Mouse (Mus musculus) kidney, adult 2 months (tissue): ENCODE results near the gene Casp4. TPM values are rescaled to one million over a fixed set of nuclear protein-coding genes. Genes with fewer than 3 reads are reported as not detected.
A peak's percentile ranks its signal among the peaks of the same experiment; 100 is the strongest.

ENCODE experiments used
- DNase-seq: peaks from one replicate; pipeline ENCODE4 v3.0.0; 2021
- H3K27ac ChIP-seq: fragments of 200-500 bp; 2 replicates; pipeline ENCODE4 v1.5.1; 2012; ENCODE audit warnings: low read depth, low read length, control low read depth, inconsistent platforms; ENCODE audit not compliant: insufficient read depth
- H3K27me3 ChIP-seq: fragments of 200-500 bp; replicated peaks from 2 replicates; pipeline ENCODE4 v1.6.1; 2012; ENCODE audit warnings: mild to moderate bottlenecking, moderate library complexity, low read length, inconsistent platforms; ENCODE audit not compliant: control insufficient read depth, insufficient read depth
- H3K36me3 ChIP-seq: fragments of 200-500 bp; 2 replicates; pipeline ENCODE4 v1.6.1; 2012; ENCODE audit warnings: mild to moderate bottlenecking, moderate library complexity, low read length, inconsistent platforms; ENCODE audit not compliant: control insufficient read depth, insufficient read depth
- H3K4me1 ChIP-seq: fragments of 200-500 bp; 2 replicates; pipeline ENCODE4 v1.6.1; 2011; ENCODE audit warnings: low read length; ENCODE audit not compliant: control insufficient read depth, insufficient read depth
- H3K4me3 ChIP-seq: fragments of 200-500 bp; 2 replicates; pipeline ENCODE4 v1.5.1; 2011; ENCODE audit warnings: mild to moderate bottlenecking, low read depth, low read length, control low read depth; ENCODE audit not compliant: insufficient read depth
- CTCF ChIP-seq: fragments of 200-500 bp; conservative IDR thresholded peaks from 2 replicates; pipeline ENCODE4 v1.5.1; 2011; ENCODE audit warnings: low read depth, mild to moderate bottlenecking, control low read depth, low read length, moderate library complexity, mixed read lengths; ENCODE audit not compliant: insufficient read depth, insufficient read length
- POLR2A ChIP-seq: fragments of 200-500 bp; IDR thresholded peaks from one replicate; pipeline ENCODE4 v1.6.1; 2011; ENCODE audit warnings: low read depth, low read length, control low read depth
- WGBS: fragments of 180-500 bp; shearing (Covaris S2); methylation state at CpG from one replicate; pipeline ENCODE4 v1.1.7; 2018; 5-methylcytosine and 5-hydroxymethylcytosine counted together
- polyA plus RNA-seq: library from polyadenylated mRNA; depleted of rRNA; stranded (reverse); fragments of >200 nt; gene quantifications from 2 replicates; pipeline ENCODE4 v1.2.3, GENCODE M21; 2012; rRNA removed

Gene Casp4
- 1.7 and 2.0 TPM in 2 replicates for polyA plus RNA-seq

DNA sequence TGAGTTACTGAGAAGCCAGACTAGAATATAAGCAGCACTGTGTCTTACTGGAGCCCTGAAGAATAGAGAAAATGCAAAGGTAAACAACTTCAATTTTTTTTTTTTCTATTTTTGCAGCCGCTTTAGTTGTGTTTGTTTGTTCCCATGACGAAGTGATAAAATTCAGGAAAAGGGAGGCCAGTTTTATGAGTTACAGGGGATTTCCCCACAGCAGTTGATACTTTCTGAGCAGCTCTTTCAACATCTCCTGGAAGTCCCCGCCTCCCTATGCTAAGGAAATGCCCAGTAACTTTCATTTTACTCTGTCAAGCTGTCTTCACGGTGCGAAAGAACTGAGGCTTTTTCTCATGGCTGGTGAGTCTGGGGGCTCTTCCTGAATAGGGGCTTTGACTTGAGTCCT, at the start of gene Casp4:
Gene Casp4 (plus strand): TSS at position 268 of the 400 bp plus-strand sequence.
- Histone ChIP-seq H3K4me1 (no peaks in the 10 kb centered on the region), H3K27me3 (no peaks in the 10 kb centered on the region), H3K27ac (no peak within 1 kb of the TSS), H3K4me3 (peak within 1 kb of the TSS; percentile 31), H3K36me3 (no peaks in the 10 kb centered on the region)
- TF ChIP-seq POLR2A (no peak), CTCF (no peak)
- peak; percentile 31 for DNase-seq
- WGBS, result 39% methylated on average over 5 of the region's 5 CpGs

DNA sequence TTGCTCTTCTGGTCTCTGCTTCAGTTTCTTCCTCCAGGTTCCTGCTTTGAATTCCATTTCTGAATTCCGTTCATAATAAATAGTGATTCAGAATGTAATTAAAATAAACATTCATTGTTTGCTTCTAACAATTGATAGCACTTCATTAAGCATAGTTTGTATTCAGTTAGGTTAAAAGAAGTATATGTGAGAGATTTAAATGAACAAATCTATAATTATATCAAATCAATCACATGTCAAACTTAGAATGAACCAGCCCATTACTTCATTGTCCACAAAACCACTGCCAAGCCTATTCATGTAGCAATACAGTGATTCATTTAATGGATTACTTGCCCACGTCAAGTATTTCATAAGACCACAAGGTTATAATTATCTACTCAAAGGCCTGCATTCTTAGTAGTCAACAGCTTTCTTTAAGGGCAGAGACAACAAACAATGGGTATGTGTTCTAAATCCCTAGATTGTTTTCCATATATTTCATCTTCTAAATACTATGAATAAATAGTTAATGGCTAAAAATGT, 44.6 kb upstream of the Casp4 start:
- no peak for TF ChIP-seq CTCF
- no peak for TF ChIP-seq POLR2A
- Histone ChIP-seq H3K4me1 (no peaks in the 10 kb centered on the region), H3K27ac (no peak overlapping the region), H3K4me3 (no peak overlapping the region), H3K27me3 (no peaks in the 10 kb centered on the region), H3K36me3 (no peaks in the 10 kb centered on the region)
- WGBS, result 82% methylated on average over 2 of the region's 2 CpGs
- DNase-seq, result no peak

DNA sequence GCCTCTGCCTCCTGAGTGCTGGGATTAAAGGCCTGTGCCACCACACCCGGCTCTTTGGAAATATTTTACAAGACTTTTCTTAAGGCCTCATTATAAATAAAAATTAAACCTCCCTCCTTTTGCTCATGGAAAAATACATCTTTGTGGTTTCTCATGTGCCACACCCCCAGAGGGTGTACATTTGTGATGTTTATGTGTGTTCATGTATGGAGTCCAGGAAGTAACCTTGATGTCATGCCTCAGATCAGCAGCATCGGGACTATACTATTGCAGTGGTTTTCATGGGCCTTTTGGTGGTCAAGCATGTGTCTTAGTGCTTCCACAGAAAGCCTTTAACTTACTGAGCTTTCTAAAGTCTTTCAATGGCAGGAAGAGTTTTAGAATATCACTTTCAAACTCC, 38.4 kb upstream of the Casp4 start:
- WGBS, result 78% methylated on average over 2 of the region's 2 CpGs
- Histone ChIP-seq H3K4me3 (no peak overlapping the region), H3K27me3 (no peaks in the 10 kb centered on the region), H3K27ac (no peak overlapping the region), H3K36me3 (no peaks in the 10 kb centered on the region), H3K4me1 (no peaks in the 10 kb centered on the region)
- TF ChIP-seq CTCF (no peak), POLR2A (no peak)
- DNase-seq, result no peak

DNA sequence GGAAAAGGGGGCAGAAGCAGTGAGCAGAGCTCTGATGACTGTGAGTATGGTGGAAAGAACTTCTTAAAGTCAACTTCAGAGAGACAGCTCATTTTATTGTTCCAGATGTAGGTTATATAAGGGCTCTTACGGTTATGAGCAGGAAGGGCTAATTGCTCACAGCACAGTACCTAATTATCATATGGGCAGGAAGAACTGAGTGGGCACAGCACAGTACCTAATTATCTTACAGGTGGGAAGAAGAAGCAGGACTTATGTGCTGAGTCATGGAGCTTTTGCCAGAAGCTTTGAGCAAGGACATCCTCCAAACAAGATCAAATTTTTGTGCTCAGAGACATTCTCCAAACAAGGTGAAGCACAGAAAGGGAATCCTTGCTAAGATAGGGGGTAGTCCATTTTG, 37.7 kb upstream of the Casp4 start:
- Histone ChIP-seq H3K36me3 (no peaks in the 10 kb centered on the region), H3K27me3 (no peaks in the 10 kb centered on the region), H3K4me3 (no peak overlapping the region), H3K27ac (no peak overlapping the region), H3K4me1 (no peaks in the 10 kb centered on the region)
- TF ChIP-seq POLR2A (no peak), CTCF (no peak)
- DNase-seq, result no peak
- WGBS, result 52% methylated on average over 1 of the region's 1 CpGs

DNA sequence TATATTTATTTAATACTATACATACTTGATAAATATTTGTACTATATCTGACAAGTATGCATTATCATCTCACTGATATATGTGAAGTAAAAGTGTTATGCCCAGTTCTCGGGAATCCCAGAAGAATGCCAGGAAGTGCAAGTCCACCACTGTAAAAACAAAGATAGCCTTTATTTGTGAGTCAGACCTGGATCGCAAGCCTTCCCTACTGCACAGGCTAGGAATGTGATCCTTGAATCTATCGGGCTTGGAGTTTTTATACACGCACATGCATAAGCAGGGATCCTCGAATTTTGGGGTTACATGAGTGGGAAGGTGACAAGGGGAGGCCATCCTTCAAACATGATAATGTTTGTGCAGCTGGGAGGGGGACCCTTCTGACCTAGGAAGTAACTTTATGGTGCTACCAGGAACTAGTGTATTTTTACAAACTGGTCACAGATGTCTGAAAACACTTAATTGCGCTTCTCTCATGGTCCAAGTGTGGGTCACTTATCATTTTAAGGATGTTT, 37.2 kb upstream of the Casp4 start:
- Histone ChIP-seq H3K36me3 (no peaks in the 10 kb centered on the region), H3K27ac (no peak overlapping the region), H3K4me3 (no peak overlapping the region), H3K4me1 (no peaks in the 10 kb centered on the region), H3K27me3 (no peaks in the 10 kb centered on the region)
- 21% methylated on average over 6 of the region's 6 CpGs for WGBS
- DNase-seq, result no peak
- no peak for TF ChIP-seq CTCF
- TF ChIP-seq POLR2A, result no peak

DNA sequence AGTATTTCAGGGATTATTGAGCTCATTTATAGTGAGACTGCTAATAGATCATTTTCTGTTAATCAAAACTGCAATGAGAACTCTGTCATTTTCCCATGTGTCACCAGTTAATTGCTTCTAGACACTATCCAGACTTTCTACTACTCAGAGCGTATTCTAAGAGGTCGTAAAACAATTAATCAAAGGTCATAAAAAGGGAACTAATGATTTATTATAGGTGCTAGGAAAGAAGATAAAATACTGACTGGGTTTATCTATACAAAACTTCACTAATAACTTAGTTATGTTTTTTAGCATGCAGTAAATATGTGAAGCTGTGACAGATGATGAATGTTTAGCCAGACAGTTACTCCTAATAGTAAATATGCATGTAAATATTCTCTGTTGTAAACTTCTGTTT, 22.6 kb upstream of the Casp4 start:
- 51% methylated on average over 2 of the region's 2 CpGs for WGBS
- H3K4me3 ChIP-seq, result no peak overlapping the region
- no peak for TF ChIP-seq CTCF
- TF ChIP-seq POLR2A, result no peak

DNA sequence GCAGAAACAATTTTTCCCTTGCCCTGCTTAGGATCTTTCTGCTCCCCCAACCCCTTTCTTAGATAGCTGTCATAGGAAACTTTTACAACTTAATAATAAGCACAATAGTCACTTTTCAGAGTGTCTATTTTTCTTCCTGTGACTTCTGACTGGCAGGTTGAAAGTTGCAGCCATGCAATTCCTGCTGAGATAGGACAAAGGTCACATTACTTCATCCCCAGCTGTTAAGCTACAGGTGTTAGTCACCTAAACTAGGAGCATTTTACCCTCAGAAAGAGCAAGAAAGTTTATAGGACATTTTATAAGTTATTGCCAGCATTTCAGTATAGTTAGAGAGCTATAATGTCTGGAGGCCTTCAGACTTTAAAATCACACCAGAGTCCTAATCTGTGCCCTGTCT, 22.0 kb upstream of the Casp4 start:
- H3K27me3 ChIP-seq, result no peaks in the 10 kb centered on the region
- no peaks in the 10 kb centered on the region for H3K4me1 ChIP-seq
- TF ChIP-seq POLR2A (no peak), CTCF (no peak)
- DNase-seq, result no peak
- no peaks in the 10 kb centered on the region for H3K36me3 ChIP-seq
- no peak overlapping the region for H3K27ac ChIP-seq
- H3K4me3 ChIP-seq, result no peak overlapping the region

More for the DNA sequence above, 22.6 kb upstream of the Casp4 start:
- Histone ChIP-seq H3K27ac (no peak overlapping the region), H3K27me3 (no peaks in the 10 kb centered on the region), H3K4me1 (no peaks in the 10 kb centered on the region), H3K36me3 (no peaks in the 10 kb centered on the region)
- no peak for DNase-seq
